Mouse (Mus musculus) embryonic facial prominence, embryonic 11.5 days (tissue): ENCODE measurements around the gene Gm20388. TPM values are rescaled to one million over a fixed set of nuclear protein-coding genes. Genes with fewer than 3 reads are reported as not detected.

Source experiments
- ATAC-seq: fragments of 200-750 bp; cut with Nextera tagmentation; replicated peaks from 2 replicates; pipeline ENCODE4 v1.8.0; 2017; ENCODE audit warnings: low read depth; ENCODE audit not compliant: insufficient number of reproducible peaks, low FRiP score, low TSS enrichment
- DNase-seq: peaks from one replicate; pipeline ENCODE4 v3.0.0-alpha.2; 2015; ENCODE audit warnings: low spot score
- H3K27ac ChIP-seq: fragments of 300-500 bp; sonication (generic); replicated peaks from 2 replicates; pipeline ENCODE4 v1.5.1; 2014; ENCODE audit warnings: mild to moderate bottlenecking, low read depth, low read length, control low read depth
- H3K27me3 ChIP-seq: fragments of 300-500 bp; sonication (generic); 2 replicates; pipeline ENCODE4 v1.6.1; 2014; ENCODE audit warnings: mild to moderate bottlenecking, low read length, moderate library complexity, mixed read lengths; ENCODE audit not compliant: control insufficient read depth, insufficient read depth
- H3K36me3 ChIP-seq: fragments of 300-500 bp; sonication (generic); replicated peaks from 2 replicates; pipeline ENCODE4 v1.6.1; 2014; ENCODE audit warnings: low read depth, mild to moderate bottlenecking, low read length, moderate library complexity, mixed read lengths; ENCODE audit not compliant: control insufficient read depth, insufficient read depth
- H3K4me1 ChIP-seq: fragments of 300-500 bp; sonication (generic); 2 replicates; pipeline ENCODE4 v1.6.1; 2014; ENCODE audit warnings: low read length, mixed read lengths; ENCODE audit not compliant: control insufficient read depth, insufficient read depth
- H3K4me2 ChIP-seq: fragments of 300-500 bp; sonication (generic); 2 replicates; pipeline ENCODE4 v1.6.1; 2014; ENCODE audit warnings: low read depth, mild to moderate bottlenecking, control low read depth, low read length, moderate library complexity
- H3K4me3 ChIP-seq: fragments of 300-500 bp; sonication (generic); 2 replicates; pipeline ENCODE4 v1.5.1; 2014; ENCODE audit warnings: low read depth, low read length, control low read depth
- H3K9ac ChIP-seq: fragments of 300-500 bp; sonication (generic); replicated peaks from 2 replicates; pipeline ENCODE4 v1.6.1; 2014; ENCODE audit warnings: mild to moderate bottlenecking, control low read depth, low read length
- H3K9me3 ChIP-seq: fragments of 300-500 bp; sonication (generic); replicated peaks from 2 replicates; pipeline ENCODE4 v1.6.1; 2016; ENCODE audit warnings: mild to moderate bottlenecking, low read length, inconsistent platforms, mixed read lengths; ENCODE audit not compliant: control insufficient read depth
- WGBS: fragments of 180-500 bp; shearing (Covaris S2); extraction: QIAGEN DNeasy Blood & Tissue Kit; methylation state at CpG from one replicate; pipeline ENCODE4 v1.1.7; 2014; 5-methylcytosine and 5-hydroxymethylcytosine counted together
- polyA plus RNA-seq: library from polyadenylated mRNA; unstranded; fragments of >200 nt; fragmentation: Nextera tagmentation; extraction: Ambion mirVana; gene quantifications from 2 replicates; pipeline ENCODE4 v1.2.1, GENCODE M21; 2014

Gm20388 gene
- polyA plus RNA-seq, 1 experiment from 2014 or later = 3.1 TPM

DNA sequence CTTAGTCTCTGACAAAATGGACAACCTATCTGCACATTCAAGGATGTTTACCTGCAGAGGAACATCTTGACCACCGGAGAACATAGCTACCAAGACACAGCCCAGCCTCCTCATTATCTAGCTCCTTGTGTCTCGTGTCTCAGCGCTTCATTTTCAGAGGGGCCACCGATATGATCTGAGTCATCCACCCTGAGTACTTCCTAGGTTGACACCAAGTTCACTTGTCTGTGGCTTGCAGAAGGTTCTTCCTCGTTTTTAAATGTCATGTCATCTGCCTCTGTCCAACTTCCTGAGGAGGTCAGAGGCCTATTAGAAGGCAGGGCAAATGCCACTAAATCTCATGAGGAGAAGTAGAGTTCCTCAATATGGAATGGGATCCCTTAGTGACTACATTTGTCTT lies 201.9 kb downstream of the Gm20388 start:
- Histone ChIP-seq H3K4me2 (no peak overlapping the region), H3K27me3 (peaks cover 15% of the 10 kb centered on the region), H3K4me1 (no peaks in the 10 kb centered on the region; the same call in 1 of the 2 replicates), H3K9ac (no peak overlapping the region), H3K9me3 (no peaks in the 10 kb centered on the region), H3K36me3 (no peaks in the 10 kb centered on the region), H3K27ac (no peak overlapping the region), H3K4me3 (no peak overlapping the region)
- DNase-seq (no peak), ATAC-seq (no peak)
- 87% methylated on average over 5 of the region's 5 CpGs for WGBS

DNA sequence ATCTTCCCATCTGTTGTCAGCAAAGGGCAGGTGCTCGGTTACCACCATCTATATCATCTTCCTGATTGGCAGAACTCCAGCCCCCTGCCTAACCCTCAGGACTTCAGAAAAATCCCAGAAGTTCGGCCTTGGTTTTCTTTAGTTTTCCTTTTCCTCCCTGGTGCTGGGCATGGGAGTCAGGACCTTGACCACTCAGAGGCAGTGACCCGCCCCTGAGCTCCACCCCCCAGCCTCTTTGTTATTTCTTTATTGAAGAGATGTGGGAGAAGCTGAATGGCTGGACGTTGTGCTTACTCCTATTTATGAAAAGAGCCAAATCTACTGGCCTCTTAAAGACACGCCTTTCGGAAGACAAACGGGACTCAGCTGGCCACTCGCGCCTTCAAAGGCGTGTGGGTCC lies 202.7 kb downstream of the Gm20388 start:
- Histone ChIP-seq H3K27ac (no peak overlapping the region), H3K4me1 (no peaks in the 10 kb centered on the region; the same call in 1 of the 2 replicates), H3K27me3 (peaks cover 15% of the 10 kb centered on the region), H3K36me3 (no peaks in the 10 kb centered on the region), H3K4me3 (peak overlapping the region; percentile 30), H3K9ac (peak overlapping the region; percentile 40), H3K9me3 (no peaks in the 10 kb centered on the region), H3K4me2 (peak overlapping the region; percentile 37)
- ATAC-seq (peak; percentile 24), DNase-seq (peak; percentile 30)
- WGBS = 5% methylated on average over 10 of the region's 10 CpGs

DNA sequence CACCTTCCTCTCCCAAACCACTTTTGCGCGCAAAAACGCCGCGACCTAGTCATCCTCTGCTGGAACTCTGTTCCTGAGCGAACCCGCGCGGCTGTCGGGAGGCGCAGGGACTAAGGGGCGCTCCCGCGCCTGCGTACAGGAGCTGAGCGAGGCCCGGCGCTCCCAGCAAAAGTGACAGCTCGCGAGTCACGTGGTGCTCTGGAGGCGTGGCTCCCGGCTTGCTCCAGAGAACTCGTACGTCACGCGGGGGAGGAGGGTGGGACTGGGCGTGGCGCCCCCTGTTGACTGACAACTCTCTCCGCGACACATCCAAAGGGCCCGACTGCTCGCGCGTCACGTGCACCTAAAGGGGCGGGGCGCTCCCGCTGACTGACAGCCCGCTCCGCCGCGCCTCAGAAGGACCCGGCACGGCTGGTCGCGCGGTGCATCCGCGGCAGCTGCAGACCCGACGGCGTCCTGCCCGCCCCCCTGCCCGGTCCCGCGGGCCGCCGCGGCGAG lies 203.2 kb downstream of the Gm20388 start, which contains the start of gene 6430548M08Rik:
6430548M08Rik (plus strand) TSS at position 395 of the 498 bp plus-strand sequence.
- WGBS = 0% methylated on average over 57 of the region's 61 CpGs
- Histone ChIP-seq H3K36me3 (no peaks in the 10 kb centered on the region), H3K9ac (peak within 1 kb of the TSS; percentile 60), H3K27ac (no peak within 1 kb of the TSS), H3K4me2 (peak within 1 kb of the TSS; percentile 94), H3K4me1 (no peaks in the 10 kb centered on the region; the same call in 1 of the 2 replicates), H3K9me3 (no peaks in the 10 kb centered on the region), H3K27me3 (peaks cover 15% of the 10 kb centered on the region), H3K4me3 (peak within 1 kb of the TSS; percentile 68)
- peak; percentile 100 for DNase-seq
- peak; percentile 94 for ATAC-seq

DNA sequence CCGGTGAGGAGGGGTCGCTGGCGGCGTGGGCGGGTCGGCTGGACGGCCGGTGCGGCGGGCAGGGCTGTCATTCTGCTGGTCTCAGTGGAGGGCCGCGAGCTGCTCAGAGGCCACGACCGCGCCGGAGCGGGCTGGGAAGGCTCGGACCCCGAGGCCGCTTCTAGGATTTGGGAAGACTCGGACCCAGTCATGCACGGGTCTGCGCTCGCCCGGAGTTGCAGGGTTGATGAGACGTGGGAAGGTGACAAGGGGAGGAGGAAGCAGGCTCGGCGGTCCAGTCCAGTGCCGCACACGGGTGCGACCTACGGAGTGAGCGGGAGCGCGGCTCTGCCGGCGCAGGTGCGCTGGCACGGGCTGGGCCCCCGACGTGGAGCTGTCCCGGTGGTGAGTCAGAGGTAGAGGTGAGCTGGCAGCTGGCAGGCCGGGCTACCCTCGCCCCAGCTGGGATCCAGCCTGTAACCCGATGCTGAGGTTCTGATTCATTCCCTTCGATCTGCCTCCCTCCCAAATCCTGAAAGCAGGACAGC lies 203.7 kb downstream of the Gm20388 start:
- Histone ChIP-seq H3K27ac (no peak overlapping the region), H3K4me3 (peak overlapping the region; percentile 68), H3K36me3 (no peaks in the 10 kb centered on the region), H3K9me3 (no peaks in the 10 kb centered on the region), H3K27me3 (peaks cover 15% of the 10 kb centered on the region), H3K4me1 (no peaks in the 10 kb centered on the region; the same call in 1 of the 2 replicates), H3K9ac (peak overlapping the region; percentile 60), H3K4me2 (peak overlapping the region; percentile 94)
- DNase-seq = peak; percentile 19
- 1% methylated on average over 42 of the region's 46 CpGs for WGBS
- ATAC-seq = peak; percentile 63

DNA sequence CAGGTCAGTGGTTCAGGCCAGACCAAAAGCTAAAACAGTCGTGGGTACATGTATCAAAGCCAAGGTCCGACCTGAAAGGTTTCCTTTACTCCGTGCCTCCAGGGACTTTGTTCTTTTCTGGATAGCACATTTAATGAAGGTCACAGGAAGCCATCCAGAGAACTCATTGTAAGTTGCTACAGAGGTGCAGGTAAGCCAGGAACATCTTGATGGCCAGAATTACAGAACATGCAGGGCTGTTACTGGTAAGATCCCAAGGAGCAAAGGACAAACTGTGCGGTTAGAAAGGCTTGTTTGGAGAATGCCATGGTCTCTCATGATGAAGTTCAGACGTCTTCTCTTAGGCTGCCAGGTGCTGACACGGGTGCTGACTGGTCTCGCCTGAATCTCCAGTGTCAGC lies 206.0 kb downstream of the Gm20388 start:
- DNase-seq (no peak), ATAC-seq (no peak)
- H3K9me3 ChIP-seq = no peaks in the 10 kb centered on the region
- no peak overlapping the region for H3K4me3 ChIP-seq
- no peaks in the 10 kb centered on the region; the same call in 1 of the 2 replicates for H3K4me1 ChIP-seq
- no peak overlapping the region for H3K27ac ChIP-seq
- H3K27me3 ChIP-seq = peaks cover 15% of the 10 kb centered on the region
- no peaks in the 10 kb centered on the region for H3K36me3 ChIP-seq
- 77% methylated on average over 7 of the region's 7 CpGs for WGBS
- H3K4me2 ChIP-seq = no peak overlapping the region
- no peak overlapping the region for H3K9ac ChIP-seq

DNA sequence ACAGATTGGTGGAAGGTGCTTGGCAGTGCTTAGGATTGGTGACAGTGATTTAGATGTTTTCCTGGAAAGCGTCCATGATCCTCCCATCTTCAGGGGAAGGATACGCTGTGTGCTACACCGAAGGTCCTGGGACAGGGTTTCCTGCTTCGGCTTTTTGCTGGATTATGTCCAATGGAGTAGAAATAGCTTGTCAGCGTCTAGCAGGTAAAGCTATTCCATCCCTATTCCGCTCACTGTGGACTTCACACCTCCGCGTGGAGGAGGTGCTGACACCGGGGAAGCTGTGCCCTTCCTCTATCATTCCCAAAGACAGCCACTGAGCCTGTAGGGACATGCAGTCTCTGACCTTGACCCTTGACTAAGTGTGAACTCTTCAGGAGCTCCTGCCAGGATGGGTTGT lies 207.5 kb downstream of the Gm20388 start:
- Histone ChIP-seq H3K4me2 (no peak overlapping the region), H3K36me3 (no peaks in the 10 kb centered on the region), H3K9me3 (no peaks in the 10 kb centered on the region), H3K27me3 (peaks cover 15% of the 10 kb centered on the region), H3K27ac (no peak overlapping the region), H3K4me3 (no peak overlapping the region), H3K4me1 (no peaks in the 10 kb centered on the region; the same call in 1 of the 2 replicates), H3K9ac (no peak overlapping the region)
- ATAC-seq (no peak), DNase-seq (no peak)
- 89% methylated on average over 9 of the region's 9 CpGs for WGBS

DNA sequence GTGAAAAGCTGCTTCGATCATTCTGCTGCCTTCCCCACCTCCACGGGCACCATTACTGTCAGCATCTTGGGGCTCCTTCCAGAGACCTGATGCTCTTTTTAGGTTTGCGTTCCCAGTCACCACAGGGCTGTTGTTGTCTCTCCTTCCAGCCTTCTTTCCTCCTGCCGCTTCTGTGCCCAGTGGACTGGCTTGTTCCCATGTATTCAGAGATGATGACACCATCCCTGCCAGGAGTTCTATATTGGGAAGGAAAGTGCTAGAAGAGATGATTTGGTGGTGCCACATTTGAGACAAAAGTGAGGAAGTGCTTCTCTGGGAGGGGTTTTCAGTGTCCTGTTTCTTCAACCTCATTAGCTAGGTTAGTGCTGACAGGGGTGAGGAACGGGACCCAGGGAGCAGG lies 208.2 kb downstream of the Gm20388 start:
- H3K4me1 ChIP-seq = no peaks in the 10 kb centered on the region
- ATAC-seq (no peak), DNase-seq (no peak)
- H3K9me3 ChIP-seq = no peaks in the 10 kb centered on the region
- H3K4me3 ChIP-seq = no peak overlapping the region
- 82% methylated on average over 5 of the region's 5 CpGs for WGBS
- no peaks in the 10 kb centered on the region for H3K36me3 ChIP-seq
- H3K4me2 ChIP-seq = no peak overlapping the region
- H3K27ac ChIP-seq = no peak overlapping the region
- H3K9ac ChIP-seq = no peak overlapping the region
- peaks cover 15% of the 10 kb centered on the region for H3K27me3 ChIP-seq

DNA sequence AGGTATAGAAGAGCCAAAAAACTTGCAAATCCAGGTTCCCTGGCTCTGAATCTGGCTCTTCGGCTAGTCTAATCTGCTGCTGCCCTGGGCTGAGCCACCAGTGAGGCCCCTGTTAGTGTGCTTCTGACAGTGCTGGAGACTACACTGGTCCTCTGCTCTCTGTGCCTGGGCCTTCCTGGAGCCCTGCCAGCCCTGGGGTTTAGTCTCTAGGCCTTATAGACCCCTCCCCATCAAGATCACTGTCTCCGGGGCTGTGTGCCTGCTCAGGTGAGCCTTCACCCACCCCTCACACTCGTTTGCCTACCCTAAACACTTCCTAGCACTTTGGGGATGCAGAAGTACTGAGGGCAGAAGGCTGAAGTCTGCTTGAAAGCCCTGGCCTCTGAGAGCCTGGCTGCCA lies 208.8 kb downstream of the Gm20388 start:
- 72% methylated on average over 3 of the region's 3 CpGs for WGBS

More for the DNA sequence above, 208.8 kb downstream of the Gm20388 start:
- peaks cover 15% of the 10 kb centered on the region for H3K27me3 ChIP-seq
- H3K9ac ChIP-seq = no peak overlapping the region
- no peak overlapping the region for H3K4me3 ChIP-seq
- no peaks in the 10 kb centered on the region for H3K4me1 ChIP-seq
- H3K36me3 ChIP-seq = no peaks in the 10 kb centered on the region
- DNase-seq (no peak), ATAC-seq (no peak)
- H3K4me2 ChIP-seq = no peak overlapping the region
- H3K27ac ChIP-seq = no peak overlapping the region
- H3K9me3 ChIP-seq = no peaks in the 10 kb centered on the region
